Mouse (Mus musculus) monocyte, adult 2 months (primary cell): ENCODE measurements around the gene Snrpg.
"Not testable (repeated sequence)": the region's sequence is repeated elsewhere in the genome, so short reads cannot be mapped to it uniquely, and the experiment has no call there.

Experiments
- DNase-seq, 2 experiments: peaks; one replicate each; pipeline ENCODE4 v3.0.0; 2022; ENCODE audit warnings: low spot score in 2 of 2, low read depth in 1 of 2

The Snrpg gene

GRCm38 (mm10) chr6:86370764-86371339 is at the start of gene Snrpg:
Gene Snrpg, plus strand, starts transcription at chr6:86371304.
- no peak for DNase-seq

- DNase-seq, result no peak
Measured at GRCm38 (mm10) chr6:86322031-86322563, 49.0 kb upstream of the Snrpg start.

GRCm38 (mm10) chr6:86322991-86323390 is 48.1 kb upstream of the Snrpg start:
- no peak for DNase-seq

GRCm38 (mm10) chr6:86324400-86324799 is 46.7 kb upstream of the Snrpg start:
- no peak for DNase-seq

- no peak for DNase-seq
Measured at GRCm38 (mm10) chr6:86325646-86326045, 45.5 kb upstream of the Snrpg start.

- DNase-seq, result no peak
Measured at GRCm38 (mm10) chr6:86326866-86327265, 44.2 kb upstream of the Snrpg start.

- DNase-seq, result no peak
Measured at GRCm38 (mm10) chr6:86328369-86328768, 42.7 kb upstream of the Snrpg start.

- DNase-seq, result no peak
Measured at GRCm38 (mm10) chr6:86329943-86330342, 41.2 kb upstream of the Snrpg start.

- no peak for DNase-seq
Measured at GRCm38 (mm10) chr6:86335121-86335849, 35.8 kb upstream of the Snrpg start.

GRCm38 (mm10) chr6:86335860-86336259 is 35.2 kb upstream of the Snrpg start:
- DNase-seq, result no peak

GRCm38 (mm10) chr6:86336340-86336739 is 34.8 kb upstream of the Snrpg start:
- not testable (repeated sequence) for DNase-seq

GRCm38 (mm10) chr6:86343656-86344055 is 27.4 kb upstream of the Snrpg start:
- DNase-seq, result no peak

- no peak for DNase-seq
Measured at GRCm38 (mm10) chr6:86346063-86346462, 25.0 kb upstream of the Snrpg start.

- DNase-seq, result no peak
Measured at GRCm38 (mm10) chr6:86349257-86349656, 21.8 kb upstream of the Snrpg start.

- no peak for DNase-seq
Measured at GRCm38 (mm10) chr6:86354948-86355347, 16.2 kb upstream of the Snrpg start.

GRCm38 (mm10) chr6:86356956-86357355 is 14.1 kb upstream of the Snrpg start:
- no peak for DNase-seq

- DNase-seq, result no peak
Measured at GRCm38 (mm10) chr6:86360691-86361090, 10.4 kb upstream of the Snrpg start.

- no peak for DNase-seq
Measured at GRCm38 (mm10) chr6:86361373-86361772, 9.7 kb upstream of the Snrpg start.

- DNase-seq, result peak in 1 of 2 experiments; percentile 42
Measured at GRCm38 (mm10) chr6:86364442-86365141, 6.5 kb upstream of the Snrpg start.

- peak; percentile 83 to 87 for DNase-seq
Measured at GRCm38 (mm10) chr6:86365371-86366124, 5.6 kb upstream of the Snrpg start, which contains the start of gene Fam136a. Gene Fam136a, plus strand, starts transcription at chr6:86365646.
